Mouse (Mus musculus): ENCODE measurements at regions not wholly inside any gene's neighbourhood (a gene's known extent, or its start where the extent isn't known, plus 50 kb on each side); places are given as distances from the start of the nearest gene placed in this dataset.

GRCm38 (mm10) chr14:76615182-76615581 is 58.5 kb upstream of the Serp2 start:
- TF ChIP-seq CTCF (conservative IDR thresholded peaks at IDR 0.05; ENCODE audit: low read length) (no peak), NANOG (IDR thresholded peaks at IDR 0.05; ENCODE audit: borderline replicate concordance, low read length) (no peak)

Measured in E14TG2a.4 (cell line).